Mouse (Mus musculus): ENCODE results near the gene Ncor2. TPM values are rescaled to one million over a fixed set of nuclear protein-coding genes. Genes with fewer than 3 reads are reported as not detected.
A peak's percentile ranks its signal among the peaks of the same experiment; 100 is the strongest.

Ncor2 gene
- polyA plus RNA-seq, 1 experiment from 2014 or later, result 19.2 TPM

DNA sequence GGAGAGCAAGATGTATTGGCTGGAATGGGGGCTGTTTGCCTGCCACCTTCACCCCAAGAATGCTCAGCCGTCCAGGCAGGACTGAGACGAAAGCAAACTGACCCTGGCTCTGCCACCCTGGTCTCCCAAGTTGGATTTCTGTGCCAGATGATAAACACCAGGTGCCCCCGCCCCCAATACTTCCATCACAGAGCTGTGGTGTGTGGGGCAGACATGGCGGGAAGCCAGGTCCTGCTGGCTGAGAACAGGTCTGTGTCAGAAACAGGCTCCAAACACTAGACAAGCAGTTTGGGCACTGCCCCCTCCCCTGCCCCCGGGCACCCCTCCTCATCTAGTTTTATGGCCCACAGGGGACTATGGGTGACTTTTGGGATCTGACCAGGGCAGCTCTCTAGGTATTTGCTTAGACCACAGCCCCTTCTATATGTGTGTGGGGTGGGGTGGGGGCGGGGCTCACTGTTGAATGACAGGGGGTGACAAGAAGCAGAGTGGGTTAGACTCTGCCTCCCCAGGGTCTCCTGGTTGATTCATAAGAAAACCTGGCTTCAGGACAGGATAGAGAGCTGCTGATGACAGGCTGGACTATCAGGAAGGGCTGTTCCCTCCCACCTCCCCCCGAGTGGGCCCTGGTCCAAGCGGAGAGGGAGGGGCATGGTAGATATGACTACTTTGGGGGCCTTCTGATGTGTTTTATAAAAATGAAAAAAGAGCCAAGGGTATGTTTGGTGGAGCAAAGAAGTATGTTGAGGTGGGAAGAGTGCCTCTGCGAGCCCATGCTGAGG lies 173.0 kb downstream of the Ncor2 start:
- Histone ChIP-seq H3K4me3 (no peak overlapping the region), H3K4me1 (peaks cover 40% of the 10 kb centered on the region), H3K36me3 (replicated peaks) (peaks cover 26% of the 10 kb centered on the region), H3K27me3 (replicated peaks; ENCODE audit: low read depth, poor library complexity, severe bottlenecking) (peaks cover 38% of the 10 kb centered on the region), H3K9me3 (peaks cover 4% of the 10 kb centered on the region; the same call in 1 of the 2 replicates), H3K27ac (replicated peaks) (no peak overlapping the region)
- no peak for DNase-seq (ENCODE audit: low spot score)
- WGBS, result 77% methylated on average over 9 of the region's 9 CpGs

- peak overlapping the region; percentile 60 for H3K4me3 ChIP-seq
- peaks cover 62% of the 10 kb centered on the region for H3K4me1 ChIP-seq
- no peak for DNase-seq (ENCODE audit: low spot score)
- WGBS, result 13% methylated on average over 15 of the region's 15 CpGs
- H3K27ac ChIP-seq (replicated peaks), result 0 out of 2 replicates have a peak overlapping the region, but pooled peaks have one; percentile 3
- H3K9me3 ChIP-seq, result peaks cover 4% of the 10 kb centered on the region; the same call in 1 of the 2 replicates
- peaks cover 38% of the 10 kb centered on the region for H3K27me3 ChIP-seq (replicated peaks; ENCODE audit: low read depth, poor library complexity, severe bottlenecking)
- H3K36me3 ChIP-seq (replicated peaks), result peaks cover 5% of the 10 kb centered on the region
Observed at GRCm38 (mm10) chr5:125003873-125004255, 175.2 kb downstream of the Ncor2 start.

GRCm38 (mm10) chr5:125002969-125003872 lies 175.8 kb downstream of the Ncor2 start, which contains the start of gene Rflna:
TSS of gene Rflna (plus strand) at chr5:125003221.
- Histone ChIP-seq H3K27me3 (replicated peaks; ENCODE audit: low read depth, poor library complexity, severe bottlenecking) (peaks cover 38% of the 10 kb centered on the region), H3K27ac (replicated peaks) (peak within 1 kb of the TSS; percentile 3), H3K36me3 (replicated peaks) (no peaks in the 10 kb centered on the region), H3K4me3 (peak within 1 kb of the TSS; percentile 60), H3K9me3 (peaks cover 4% of the 10 kb centered on the region; the same call in 1 of the 2 replicates), H3K4me1 (peaks cover 62% of the 10 kb centered on the region)
- WGBS, result 2% methylated on average over 41 of the region's 41 CpGs
- peak; percentile 82 for DNase-seq (ENCODE audit: low spot score)

GRCm38 (mm10) chr5:125000756-125001250 lies 178.2 kb downstream of the Ncor2 start:
- no peak overlapping the region for H3K4me3 ChIP-seq
- no peak overlapping the region for H3K27ac ChIP-seq (replicated peaks)
- WGBS, result 37% methylated on average over 10 of the region's 10 CpGs
- peaks cover 4% of the 10 kb centered on the region; the same call in 1 of the 2 replicates for H3K9me3 ChIP-seq
- peaks cover 58% of the 10 kb centered on the region for H3K4me1 ChIP-seq
- H3K27me3 ChIP-seq (replicated peaks; ENCODE audit: low read depth, poor library complexity, severe bottlenecking), result peaks cover 38% of the 10 kb centered on the region
- DNase-seq (ENCODE audit: low spot score), result no peak
- no peaks in the 10 kb centered on the region for H3K36me3 ChIP-seq (replicated peaks)

DNA sequence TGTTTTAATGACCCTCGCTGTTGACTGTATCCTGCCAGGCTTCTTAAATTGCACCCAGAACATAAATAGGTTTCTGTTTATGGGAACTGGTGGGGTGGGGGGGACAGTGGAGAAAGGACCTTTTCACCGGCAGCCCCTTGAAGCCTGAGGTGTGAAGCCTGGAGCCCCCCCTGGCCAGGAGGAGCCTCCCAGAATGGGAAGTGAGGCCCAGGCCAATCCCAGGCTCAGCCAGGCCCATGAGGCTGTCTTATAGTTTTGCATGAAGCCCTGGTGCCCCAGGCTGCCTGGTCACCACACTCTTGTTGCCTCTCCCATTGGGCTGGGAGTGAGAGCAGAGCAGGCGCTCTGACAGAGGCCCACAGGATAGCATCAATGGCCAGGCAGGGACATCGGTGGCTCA lies 181.1 kb downstream of the Ncor2 start:
- Histone ChIP-seq H3K36me3 (replicated peaks) (no peaks in the 10 kb centered on the region), H3K4me3 (no peak overlapping the region), H3K27ac (replicated peaks) (no peak overlapping the region), H3K4me1 (peaks cover 41% of the 10 kb centered on the region), H3K9me3 (peaks cover 4% of the 10 kb centered on the region; the same call in 1 of the 2 replicates), H3K27me3 (replicated peaks; ENCODE audit: low read depth, poor library complexity, severe bottlenecking) (peaks cover 11% of the 10 kb centered on the region)
- WGBS, result 75% methylated on average over 4 of the region's 4 CpGs
- no peak for DNase-seq (ENCODE audit: low spot score)

- Histone ChIP-seq H3K9me3 (peaks cover 4% of the 10 kb centered on the region; the same call in 1 of the 2 replicates), H3K27ac (replicated peaks) (no peak overlapping the region), H3K4me1 (peaks cover 35% of the 10 kb centered on the region), H3K36me3 (replicated peaks) (no peaks in the 10 kb centered on the region), H3K27me3 (replicated peaks; ENCODE audit: low read depth, poor library complexity, severe bottlenecking) (peaks cover under 1% of the 10 kb centered on the region; the same call in 1 of the 2 replicates), H3K4me3 (no peak overlapping the region)
- DNase-seq (ENCODE audit: low spot score), result no peak
- 75% methylated on average over 6 of the region's 6 CpGs for WGBS
Observed at GRCm38 (mm10) chr5:124996816-124997215, 182.2 kb downstream of the Ncor2 start.

DNA sequence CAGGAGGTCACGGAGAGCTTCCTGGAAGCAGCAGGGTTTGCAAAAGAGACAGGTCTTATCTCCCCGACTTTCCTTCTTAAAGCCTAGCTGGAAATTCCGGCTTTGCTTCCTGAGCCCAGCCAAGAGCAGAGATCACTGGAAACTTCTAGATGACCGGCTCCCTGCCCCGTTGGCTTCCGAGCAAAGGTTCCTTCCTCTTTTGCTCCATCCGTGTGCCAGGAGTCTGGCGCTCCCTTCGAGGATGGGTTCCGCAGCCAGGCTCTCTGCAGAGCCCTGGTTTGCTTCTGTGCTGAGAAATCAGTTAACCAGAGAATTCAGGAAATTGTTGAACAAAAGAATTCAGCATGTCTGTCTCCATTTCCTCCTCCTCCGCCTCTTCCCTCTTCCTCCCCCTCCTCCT lies 186.1 kb downstream of the Ncor2 start:
- no peak overlapping the region for H3K4me3 ChIP-seq
- H3K9me3 ChIP-seq, result no peaks in the 10 kb centered on the region
- no peaks in the 10 kb centered on the region for H3K36me3 ChIP-seq (replicated peaks)
- DNase-seq (ENCODE audit: low spot score), result no peak
- no peaks in the 10 kb centered on the region for H3K27me3 ChIP-seq (replicated peaks; ENCODE audit: low read depth, poor library complexity, severe bottlenecking)
- H3K27ac ChIP-seq (replicated peaks), result peak overlapping the region; percentile 44
- peaks cover 16% of the 10 kb centered on the region for H3K4me1 ChIP-seq
- 73% methylated on average over 11 of the region's 11 CpGs for WGBS

- Histone ChIP-seq H3K4me1 (peaks cover 15% of the 10 kb centered on the region; the same call in 1 of the 2 replicates), H3K9me3 (no peaks in the 10 kb centered on the region), H3K36me3 (replicated peaks) (no peaks in the 10 kb centered on the region), H3K27ac (replicated peaks) (0 out of 2 replicates have a peak overlapping the region, but pooled peaks have one; percentile 44), H3K4me3 (no peak overlapping the region), H3K27me3 (replicated peaks; ENCODE audit: low read depth, poor library complexity, severe bottlenecking) (no peaks in the 10 kb centered on the region)
- no peak for DNase-seq (ENCODE audit: low spot score)
- WGBS, result 73% methylated on average over 8 of the region's 8 CpGs
Observed at GRCm38 (mm10) chr5:124992323-124992722, 186.7 kb downstream of the Ncor2 start.

DNA sequence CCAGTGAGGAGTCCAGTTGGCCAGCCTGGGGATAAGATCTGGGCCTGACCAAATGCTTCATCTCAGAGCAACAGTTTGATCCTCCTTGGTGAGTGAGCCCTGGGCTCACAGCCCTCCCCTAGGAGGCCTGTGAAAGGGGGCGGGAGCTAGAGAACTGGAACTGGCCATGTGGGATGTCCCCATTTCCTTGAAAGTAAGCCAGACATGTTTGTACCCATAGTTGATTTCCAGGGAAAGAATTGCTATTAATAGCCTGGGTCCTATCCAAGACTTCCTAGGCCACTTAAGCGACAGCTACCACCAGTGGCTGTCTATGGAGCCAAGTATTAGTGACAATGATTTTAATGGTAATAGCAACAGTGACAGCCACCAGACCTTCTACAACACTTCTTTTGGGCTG lies 189.3 kb downstream of the Ncor2 start:
- Histone ChIP-seq H3K27ac (replicated peaks) (no peak overlapping the region), H3K27me3 (replicated peaks; ENCODE audit: low read depth, poor library complexity, severe bottlenecking) (no peaks in the 10 kb centered on the region)

GRCm38 (mm10) chr5:124986656-124987055 lies 192.4 kb downstream of the Ncor2 start:
- H3K4me1 ChIP-seq, result peaks cover 9% of the 10 kb centered on the region; the same call in 1 of the 2 replicates
- DNase-seq (ENCODE audit: low spot score), result no peak
- no peak overlapping the region for H3K27ac ChIP-seq (replicated peaks)
- H3K27me3 ChIP-seq (replicated peaks; ENCODE audit: low read depth, poor library complexity, severe bottlenecking), result no peaks in the 10 kb centered on the region
- H3K9me3 ChIP-seq, result peaks cover 18% of the 10 kb centered on the region
- 86% methylated on average over 5 of the region's 5 CpGs for WGBS
- no peaks in the 10 kb centered on the region for H3K36me3 ChIP-seq (replicated peaks)
- H3K4me3 ChIP-seq, result no peak overlapping the region

More for the DNA sequence above, 189.3 kb downstream of the Ncor2 start:
- no peak overlapping the region for H3K4me3 ChIP-seq
- DNase-seq (ENCODE audit: low spot score), result no peak
- 91% methylated on average over 2 of the region's 2 CpGs for WGBS
- no peaks in the 10 kb centered on the region for H3K9me3 ChIP-seq
- peaks cover 12% of the 10 kb centered on the region; the same call in 1 of the 2 replicates for H3K4me1 ChIP-seq
- H3K36me3 ChIP-seq (replicated peaks), result no peaks in the 10 kb centered on the region

DNA sequence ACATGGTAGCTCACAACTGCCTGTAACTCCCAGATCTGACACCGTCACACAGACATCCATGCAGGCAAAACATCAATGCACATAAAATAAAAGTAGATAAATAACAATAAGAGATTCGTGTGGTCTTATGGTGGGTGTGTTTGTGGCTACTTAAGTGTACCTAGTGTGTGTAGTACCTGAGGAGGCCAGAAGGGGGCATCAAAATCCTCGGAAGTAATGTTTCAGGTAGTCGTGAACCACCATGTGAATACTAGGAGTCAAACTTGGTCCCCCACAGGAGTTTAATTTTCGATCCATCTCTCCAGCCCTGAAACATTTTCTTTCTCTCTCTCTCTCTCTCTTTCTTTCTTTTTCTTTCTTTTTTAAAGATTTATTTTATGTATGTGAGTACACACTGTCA lies 192.8 kb downstream of the Ncor2 start:
- peaks cover 9% of the 10 kb centered on the region; the same call in 1 of the 2 replicates for H3K4me1 ChIP-seq
- no peaks in the 10 kb centered on the region for H3K36me3 ChIP-seq (replicated peaks)
- DNase-seq (ENCODE audit: low spot score), result no peak
- no peaks in the 10 kb centered on the region for H3K27me3 ChIP-seq (replicated peaks; ENCODE audit: low read depth, poor library complexity, severe bottlenecking)
- H3K27ac ChIP-seq (replicated peaks), result no peak overlapping the region
- 89% methylated on average over 5 of the region's 5 CpGs for WGBS
- H3K4me3 ChIP-seq, result no peak overlapping the region
- peaks cover 18% of the 10 kb centered on the region for H3K9me3 ChIP-seq

- Histone ChIP-seq H3K9me3 (peaks cover under 1% of the 10 kb centered on the region; the same call in 1 of the 2 replicates), H3K27ac (replicated peaks) (peak overlapping the region; percentile 2), H3K27me3 (replicated peaks; ENCODE audit: low read depth, poor library complexity, severe bottlenecking) (no peaks in the 10 kb centered on the region), H3K36me3 (replicated peaks) (no peaks in the 10 kb centered on the region), H3K4me3 (no peak overlapping the region), H3K4me1 (peaks cover 32% of the 10 kb centered on the region)
- 21% methylated on average over 8 of the region's 8 CpGs for whole genome bisulfite sequencing
- DNase-seq (ENCODE audit: low spot score), result peak; percentile 58
Observed at GRCm38 (mm10) chr5:124969790-124970189, 209.2 kb downstream of the Ncor2 start.

All from embryonic facial prominence, embryonic 10.5 days (tissue).